Mouse (Mus musculus) hindbrain, embryonic 10.5 days (tissue): Measurements from ENCODE around the gene Ssh1. TPM values are rescaled to one million over a fixed set of nuclear protein-coding genes. Genes with fewer than 3 reads are reported as not detected.
A peak's percentile ranks its signal among the peaks of the same experiment; 100 is the strongest.

Source experiments
- DNase-seq: peaks from one replicate; pipeline ENCODE4 v3.0.0-alpha.2; 2017; ENCODE audit warnings: low spot score
- H3K27ac ChIP-seq: fragments of 300-500 bp; sonication (generic); 2 replicates; pipeline ENCODE4 v1.5.1; 2016; ENCODE audit warnings: mild to moderate bottlenecking, moderate library complexity
- H3K27me3 ChIP-seq: fragments of 300-500 bp; sonication (generic); 2 replicates; pipeline ENCODE4 v1.6.1; 2016; ENCODE audit warnings: mild to moderate bottlenecking; ENCODE audit not compliant: poor library complexity, insufficient read depth, severe bottlenecking
- H3K36me3 ChIP-seq: fragments of 300-500 bp; sonication (generic); 2 replicates; pipeline ENCODE4 v1.6.1; 2016; ENCODE audit warnings: mild to moderate bottlenecking, moderate library complexity
- H3K4me1 ChIP-seq: fragments of 300-500 bp; sonication (generic); replicated peaks from 2 replicates; pipeline ENCODE4 v1.6.1; 2016; ENCODE audit warnings: mild to moderate bottlenecking
- H3K4me3 ChIP-seq: fragments of 300-500 bp; sonication (generic); 2 replicates; pipeline ENCODE4 v1.5.1; 2016; ENCODE audit warnings: mild to moderate bottlenecking, moderate library complexity
- H3K9me3 ChIP-seq: fragments of 300-500 bp; sonication (generic); 2 replicates; pipeline ENCODE4 v1.6.1; 2016; ENCODE audit warnings: mild to moderate bottlenecking, moderate library complexity
- WGBS: fragments of 180-500 bp; shearing (Covaris S2); methylation state at CpG from one replicate; pipeline ENCODE4 v1.1.7; 2016; 5-methylcytosine and 5-hydroxymethylcytosine counted together
- polyA plus RNA-seq: library from polyadenylated mRNA; unstranded; fragments of >200 nt; fragmentation: Nextera tagmentation; extraction: Ambion mirVana; gene quantifications from 2 replicates; pipeline ENCODE4 v1.2.1, GENCODE M21; 2016

The Ssh1 gene
- polyA plus RNA-seq, 1 experiment from 2014 or later = 16.9 TPM

- peaks cover 56% of the 10 kb centered on the region for H3K4me1 ChIP-seq
Observed at GRCm38 (mm10) chr5:113908592-113909441, 84.9 kb downstream of the Ssh1 start, which contains the start of gene Coro1c. Gene Coro1c, minus strand, starts transcription at chr5:113908758.

GRCm38 (mm10) chr5:113907786-113908567, 85.7 kb downstream of the Ssh1 start:
- DNase-seq = peak; percentile 76
- peaks cover 64% of the 10 kb centered on the region for H3K4me1 ChIP-seq
- no peaks in the 10 kb centered on the region for H3K36me3 ChIP-seq
- no peaks in the 10 kb centered on the region for H3K27me3 ChIP-seq
- under 1% methylated on average over 69 of the region's 69 CpGs for WGBS
- H3K9me3 ChIP-seq = no peaks in the 10 kb centered on the region
- peak overlapping the region; percentile 97 for H3K4me3 ChIP-seq
- peak overlapping the region; percentile 97 for H3K27ac ChIP-seq

More at GRCm38 (mm10) chr5:113908592-113909441, 84.9 kb downstream of the Ssh1 start, which contains the start of gene Coro1c:
- under 1% methylated on average over 68 of the region's 68 CpGs for WGBS
- Histone ChIP-seq H3K36me3 (no peaks in the 10 kb centered on the region), H3K27me3 (no peaks in the 10 kb centered on the region), H3K27ac (peak within 1 kb of the TSS; percentile 97), H3K4me3 (peak within 1 kb of the TSS; percentile 97), H3K9me3 (no peaks in the 10 kb centered on the region)
- DNase-seq = peak; percentile 99

GRCm38 (mm10) chr5:113906958-113907735, 86.5 kb downstream of the Ssh1 start:
- 29% methylated on average over 17 of the region's 17 CpGs for WGBS
- peaks cover 72% of the 10 kb centered on the region for H3K4me1 ChIP-seq

GRCm38 (mm10) chr5:113904987-113905386, 88.7 kb downstream of the Ssh1 start:
- Histone ChIP-seq H3K27ac (peak overlapping the region; percentile 56; the same call in 1 of the 2 replicates), H3K27me3 (no peaks in the 10 kb centered on the region), H3K36me3 (no peaks in the 10 kb centered on the region), H3K4me1 (peaks cover 78% of the 10 kb centered on the region), H3K9me3 (no peaks in the 10 kb centered on the region), H3K4me3 (0 out of 2 replicates have a peak overlapping the region, but pooled peaks have one; percentile 97)
- 52% methylated on average over 4 of the region's 4 CpGs for WGBS
- DNase-seq = no peak

More at GRCm38 (mm10) chr5:113906958-113907735, 86.5 kb downstream of the Ssh1 start:
- Histone ChIP-seq H3K27me3 (no peaks in the 10 kb centered on the region), H3K4me3 (peak overlapping the region; percentile 97), H3K27ac (peak overlapping the region; percentile 97), H3K9me3 (no peaks in the 10 kb centered on the region), H3K36me3 (no peaks in the 10 kb centered on the region)
- peak; percentile 44 for DNase-seq

- no peaks in the 10 kb centered on the region for H3K36me3 ChIP-seq
- H3K27me3 ChIP-seq = no peaks in the 10 kb centered on the region
- DNase-seq = no peak
- no peaks in the 10 kb centered on the region for H3K9me3 ChIP-seq
- 0 out of 2 replicates have a peak overlapping the region, but pooled peaks have one; percentile 2 for H3K27ac ChIP-seq
- no peak overlapping the region for H3K4me3 ChIP-seq
- H3K4me1 ChIP-seq = peaks cover 79% of the 10 kb centered on the region
- 80% methylated on average over 5 of the region's 5 CpGs for WGBS
Observed at GRCm38 (mm10) chr5:113902983-113903382, 90.7 kb downstream of the Ssh1 start.

- Histone ChIP-seq H3K4me3 (no peak overlapping the region), H3K4me1 (peaks cover 80% of the 10 kb centered on the region), H3K27ac (no peak overlapping the region)
Observed at GRCm38 (mm10) chr5:113902017-113902416, 91.7 kb downstream of the Ssh1 start.

GRCm38 (mm10) chr5:113901074-113901571, 92.6 kb downstream of the Ssh1 start:
- no peaks in the 10 kb centered on the region for H3K27me3 ChIP-seq
- WGBS = 68% methylated on average over 8 of the region's 8 CpGs
- H3K4me3 ChIP-seq = no peak overlapping the region
- H3K9me3 ChIP-seq = no peaks in the 10 kb centered on the region
- 0 out of 2 replicates have a peak overlapping the region, but pooled peaks have one; percentile 13 for H3K27ac ChIP-seq
- H3K36me3 ChIP-seq = peaks cover under 1% of the 10 kb centered on the region; the same call in 1 of the 2 replicates
- DNase-seq = no peak
- H3K4me1 ChIP-seq = peaks cover 75% of the 10 kb centered on the region

More at GRCm38 (mm10) chr5:113902017-113902416, 91.7 kb downstream of the Ssh1 start:
- WGBS = 83% methylated on average over 6 of the region's 6 CpGs
- Histone ChIP-seq H3K36me3 (no peaks in the 10 kb centered on the region), H3K27me3 (no peaks in the 10 kb centered on the region), H3K9me3 (no peaks in the 10 kb centered on the region)
- DNase-seq = no peak

GRCm38 (mm10) chr5:113899543-113899942, 94.2 kb downstream of the Ssh1 start:
- DNase-seq = no peak
- Histone ChIP-seq H3K36me3 (peaks cover 7% of the 10 kb centered on the region; the same call in 1 of the 2 replicates), H3K27me3 (no peaks in the 10 kb centered on the region), H3K4me1 (peaks cover 61% of the 10 kb centered on the region), H3K4me3 (no peak overlapping the region), H3K27ac (no peak overlapping the region), H3K9me3 (no peaks in the 10 kb centered on the region)
- WGBS = 96% methylated on average over 12 of the region's 12 CpGs

GRCm38 (mm10) chr5:113892005-113892404, 101.7 kb downstream of the Ssh1 start:
- 91% methylated on average over 7 of the region's 7 CpGs for WGBS
- H3K4me1 ChIP-seq = peaks cover 48% of the 10 kb centered on the region
- no peaks in the 10 kb centered on the region for H3K27me3 ChIP-seq
- no peak overlapping the region for H3K4me3 ChIP-seq
- no peak for DNase-seq
- no peak overlapping the region for H3K27ac ChIP-seq
- no peaks in the 10 kb centered on the region for H3K9me3 ChIP-seq
- peaks cover 21% of the 10 kb centered on the region; the same call in 1 of the 2 replicates for H3K36me3 ChIP-seq

- Histone ChIP-seq H3K27ac (0 out of 2 replicates have a peak overlapping the region, but pooled peaks have one; percentile 3), H3K4me1 (peaks cover 51% of the 10 kb centered on the region), H3K9me3 (no peaks in the 10 kb centered on the region), H3K36me3 (peaks cover 18% of the 10 kb centered on the region; the same call in 1 of the 2 replicates), H3K27me3 (no peaks in the 10 kb centered on the region), H3K4me3 (no peak overlapping the region)
- DNase-seq = no peak
- 84% methylated on average over 18 of the region's 18 CpGs for WGBS
Observed at GRCm38 (mm10) chr5:113890874-113891273, 102.8 kb downstream of the Ssh1 start.

- no peaks in the 10 kb centered on the region for H3K27me3 ChIP-seq
- no peak overlapping the region for H3K27ac ChIP-seq
- no peaks in the 10 kb centered on the region for H3K9me3 ChIP-seq
- DNase-seq = no peak
- WGBS = 59% methylated on average over 4 of the region's 4 CpGs
- peaks cover 15% of the 10 kb centered on the region; the same call in 1 of the 2 replicates for H3K36me3 ChIP-seq
- no peak overlapping the region for H3K4me3 ChIP-seq
- peaks cover 61% of the 10 kb centered on the region for H3K4me1 ChIP-seq
Observed at GRCm38 (mm10) chr5:113889912-113890311, 103.8 kb downstream of the Ssh1 start.
